Mouse (Mus musculus) olfactory bulb, adult 2 months (tissue): ENCODE results near the gene Megf11. TPM values are rescaled to one million over a fixed set of nuclear protein-coding genes. Genes with fewer than 3 reads are reported as not detected.

Experiments used
- H3K27ac ChIP-seq: fragments of 200-500 bp; 2 replicates; pipeline ENCODE4 v1.5.1; 2012; ENCODE audit warnings: low read depth, low read length; ENCODE audit not compliant: insufficient read depth
- H3K4me1 ChIP-seq: fragments of 200-500 bp; 2 replicates; pipeline ENCODE4 v1.6.1; 2012; ENCODE audit warnings: low read length; ENCODE audit not compliant: control insufficient read depth, insufficient read depth
- H3K4me3 ChIP-seq: fragments of 200-500 bp; 2 replicates; pipeline ENCODE4 v1.5.1; 2012; ENCODE audit warnings: mild to moderate bottlenecking, low read depth, low read length, moderate library complexity; ENCODE audit not compliant: insufficient read depth
- CTCF ChIP-seq: fragments of 200-500 bp; IDR thresholded peaks from 2 replicates; pipeline ENCODE4 v1.5.1; 2012; ENCODE audit warnings: low read depth, mild to moderate bottlenecking, low read length, moderate library complexity; ENCODE audit not compliant: insufficient read depth
- POLR2A ChIP-seq: fragments of 200-500 bp; IDR thresholded peaks from 2 replicates; pipeline ENCODE4 v1.6.1; 2012; ENCODE audit warnings: mild to moderate bottlenecking, low read depth, low read length, moderate library complexity; ENCODE audit not compliant: insufficient read depth
- WGBS: fragments of 180-500 bp; shearing (Covaris S2); methylation state at CpG from one replicate; pipeline ENCODE4 v1.1.7; 2018; 5-methylcytosine and 5-hydroxymethylcytosine counted together
- polyA plus RNA-seq: library from polyadenylated mRNA; stranded (reverse); fragments of >200 nt; gene quantifications from 2 replicates; pipeline ENCODE4 v1.2.4, GENCODE M21; 2012; ENCODE audit warnings: low replicate concordance; ENCODE audit not compliant: missing spikeins, insufficient read depth, insufficient read length

Gene Megf11
- polyA plus RNA-seq, 1 experiment = not detected

- TF ChIP-seq POLR2A (no peak), CTCF (no peak)
- WGBS = under 1% methylated on average over 35 of the region's 35 CpGs
- H3K4me1 ChIP-seq = peaks cover 2% of the 10 kb centered on the region; the same call in 1 of the 2 replicates
- peak overlapping the region; percentile 81 for H3K27ac ChIP-seq
- H3K4me3 ChIP-seq = peak overlapping the region; percentile 96
These were observed 351.4 kb downstream of the Megf11 start for GRCm38 (mm10) chr9:64736639-64737405.

- Histone ChIP-seq H3K4me1 (peaks cover 2% of the 10 kb centered on the region; the same call in 1 of the 2 replicates), H3K27ac (peak within 1 kb of the TSS; percentile 88), H3K4me3 (peak within 1 kb of the TSS; percentile 96)
- under 1% methylated on average over 61 of the region's 61 CpGs for WGBS
- TF ChIP-seq CTCF (no peak), POLR2A (0 out of 2 replicates have a peak, but pooled peaks have one; percentile 37)
These were observed 352.2 kb downstream of the Megf11 start, which contains the start of gene Rab11a for GRCm38 (mm10) chr9:64737406-64738201. Rab11a (minus strand) TSS chr9:64737758.

GRCm38 (mm10) chr9:64739001-64739400 lies 353.6 kb downstream of the Megf11 start:
- Histone ChIP-seq H3K4me3 (no peak overlapping the region), H3K4me1 (peaks cover 2% of the 10 kb centered on the region; the same call in 1 of the 2 replicates), H3K27ac (no peak overlapping the region)
- WGBS = 91% methylated on average over 2 of the region's 2 CpGs
- TF ChIP-seq POLR2A = no peak
- no peak for TF ChIP-seq CTCF

- 54% methylated on average over 1 of the region's 1 CpGs for WGBS
- TF ChIP-seq CTCF = no peak
- no peak for TF ChIP-seq POLR2A
- Histone ChIP-seq H3K27ac (no peak overlapping the region), H3K4me3 (no peak overlapping the region), H3K4me1 (no peaks in the 10 kb centered on the region)
These were observed 357.0 kb downstream of the Megf11 start for GRCm38 (mm10) chr9:64742453-64742852.

- WGBS = 84% methylated on average over 4 of the region's 4 CpGs
- Histone ChIP-seq H3K4me3 (no peak overlapping the region), H3K4me1 (no peaks in the 10 kb centered on the region), H3K27ac (no peak overlapping the region)
- TF ChIP-seq POLR2A (no peak), CTCF (no peak)
These were observed 362.3 kb downstream of the Megf11 start for GRCm38 (mm10) chr9:64747735-64748134.

- 85% methylated on average over 6 of the region's 6 CpGs for WGBS
- TF ChIP-seq POLR2A (no peak), CTCF (no peak)
- Histone ChIP-seq H3K27ac (no peak overlapping the region), H3K4me3 (no peak overlapping the region), H3K4me1 (no peaks in the 10 kb centered on the region)
These were observed 363.9 kb downstream of the Megf11 start for GRCm38 (mm10) chr9:64749314-64749713.

GRCm38 (mm10) chr9:64752575-64752974 lies 367.1 kb downstream of the Megf11 start:
- Histone ChIP-seq H3K27ac (no peak overlapping the region), H3K4me3 (no peak overlapping the region), H3K4me1 (no peaks in the 10 kb centered on the region)
- TF ChIP-seq POLR2A = no peak
- 90% methylated on average over 5 of the region's 5 CpGs for WGBS

- H3K4me1 ChIP-seq = 0 out of 2 replicates have a peak, but pooled peaks cover 4% of the 10 kb centered on the region
- TF ChIP-seq POLR2A (no peak), CTCF (no peak)
- WGBS = 45% methylated on average over 14 of the region's 14 CpGs
- H3K27ac ChIP-seq = no peak overlapping the region
- H3K4me3 ChIP-seq = no peak overlapping the region
These were observed 372.6 kb downstream of the Megf11 start for GRCm38 (mm10) chr9:64758052-64758451.

Other genes starting within 250 kb of the Megf11 start
- not detected in 2 replicates for gene Zwilch, start 212.5 kb upstream of the Megf11 start, polyA plus RNA-seq
- gene Rpl4, start 212.3 kb upstream of the Megf11 start, polyA plus RNA-seq = 468 TPM in 1 of 2 replicates, not detected in the other
- gene Snapc5, start 206.4 kb upstream of the Megf11 start, polyA plus RNA-seq = not detected in 2 replicates
- not detected in 2 replicates for gene Uchl4, start 150.4 kb upstream of the Megf11 start, polyA plus RNA-seq
- gene Map2k1, start 132.0 kb upstream of the Megf11 start, polyA plus RNA-seq = 126 and 566 TPM in 2 replicates
- gene Tipin, start 104.0 kb upstream of the Megf11 start, polyA plus RNA-seq = not detected in 2 replicates
- gene Dis3l, start 44.3 kb upstream of the Megf11 start, polyA plus RNA-seq = not detected in 2 replicates